In the genomic region with DNA sequence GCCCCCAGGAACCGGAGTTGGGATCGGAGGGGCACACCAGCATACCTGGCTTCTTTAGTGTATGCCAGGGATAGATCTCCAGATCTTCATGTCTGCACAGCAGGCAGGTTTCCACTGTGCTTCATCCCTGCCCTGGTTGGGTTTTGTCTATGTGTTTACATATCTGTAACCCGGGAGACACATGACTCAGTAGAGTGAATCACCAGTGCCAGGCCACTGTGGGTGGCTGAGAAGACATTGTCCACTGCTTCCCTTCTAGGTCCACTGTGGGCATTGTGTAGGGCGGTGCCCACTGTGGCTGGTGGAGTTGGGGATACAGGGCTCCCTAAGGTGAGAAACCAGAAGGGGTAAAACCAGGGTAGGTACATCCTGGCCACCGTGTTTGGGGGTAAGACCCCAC, we compare ENCODE assay signal across 20 mouse cellular contexts.
A peak's percentile ranks its signal among the peaks of the same experiment; 100 is the strongest.
DNase-seq lines count a peak whose midpoint lies in the region; ATAC-seq and TF ChIP-seq lines count a peak whose summit lies in the region.
"Had no signal": no experiment of that assay in that cellular context is flagged by ENCODE, and none has a peak within 500 bp of the region (broad histone marks: within the 10 kb centered on the region; RNA-seq: fewer than 3 reads in every experiment).

No protein-coding gene starts in this region.

- TF ChIP-seq CTCF in Patski (IDR thresholded peaks at IDR 0.05): no peak
- TF ChIP-seq CTCF in stomach, postnatal 0 days (IDR thresholded peaks at IDR 0.05; ENCODE audit: low read depth): no peak

- H3K9ac ChIP-seq in forebrain, embryonic 13.5 days: no peak overlapping the region
- H3K9ac ChIP-seq in forebrain, embryonic 16.5 days (replicated peaks; ENCODE audit: low read depth, low read length): no peak overlapping the region
- H3K9ac ChIP-seq in stomach, postnatal 0 days (ENCODE audit: low read length): no peak overlapping the region
- no peak overlapping the region for H3K9ac ChIP-seq in kidney, embryonic 15.5 days
- H3K9ac ChIP-seq: embryonic facial prominence, embryonic 12.5 days; hindbrain, embryonic 12.5 days; liver, embryonic 13.5 days had no signal

- peaks cover 45% of the 10 kb centered on the region for H3K4me1 ChIP-seq in forebrain, embryonic 13.5 days
- peaks cover 40% of the 10 kb centered on the region for H3K4me1 ChIP-seq in forebrain, embryonic 16.5 days (replicated peaks; ENCODE audit: control insufficient read depth, insufficient read depth, low read length)
- H3K4me1 ChIP-seq in stomach, postnatal 0 days (replicated peaks; ENCODE audit: control insufficient read depth, insufficient read depth): peaks cover 5% of the 10 kb centered on the region; the same call in 1 of the 2 replicates
- H3K4me1 ChIP-seq in kidney, embryonic 15.5 days: peaks cover 16% of the 10 kb centered on the region

- POLR2A ChIA-PET in Patski (lab: Charles Lee): no interaction called here

- in situ Hi-C loops in Patski (cut with MboI; ENCODE audit: low pct_unique_long_range_greater_than_20kb): loop anchor here (5.0 kb wide), 1 partner anchor 201 kb away; no protein-coding TSS in a partner anchor

- no peak overlapping the region for H3K4me2 ChIP-seq in forebrain, embryonic 13.5 days
- no peak overlapping the region for H3K4me2 ChIP-seq in forebrain, embryonic 16.5 days (ENCODE audit: low read length)
- no peak overlapping the region for H3K4me2 ChIP-seq in stomach, postnatal 0 days (replicated peaks; ENCODE audit: low read depth)
- no peak overlapping the region for H3K4me2 ChIP-seq in kidney, embryonic 15.5 days
- H3K4me2 ChIP-seq: embryonic facial prominence, embryonic 12.5 days; hindbrain, embryonic 12.5 days; liver, embryonic 13.5 days had no signal

- no peaks in the 10 kb centered on the region for H3K27me3 ChIP-seq in forebrain, embryonic 13.5 days
- no peaks in the 10 kb centered on the region for H3K27me3 ChIP-seq in forebrain, embryonic 16.5 days (replicated peaks; ENCODE audit: control insufficient read depth, insufficient read depth, low read length)
- no peaks in the 10 kb centered on the region for H3K27me3 ChIP-seq in Patski
- H3K27me3 ChIP-seq in stomach, postnatal 0 days (ENCODE audit: control insufficient read depth, insufficient read depth, low read length): no peaks in the 10 kb centered on the region
- H3K27me3 ChIP-seq in kidney, embryonic 15.5 days: no peaks in the 10 kb centered on the region
- H3K27me3 ChIP-seq: embryonic facial prominence, embryonic 12.5 days; hindbrain, embryonic 12.5 days; liver, embryonic 13.5 days had no signal

- whole genome bisulfite sequencing in forebrain, embryonic 13.5 days: 97% methylated on average over 5 of the region's 5 CpGs
- 93% methylated on average over 5 of the region's 5 CpGs for WGBS in forebrain, embryonic 16.5 days
- WGBS in stomach, postnatal 0 days: 70% methylated on average over 5 of the region's 5 CpGs
- WGBS in kidney, embryonic 15.5 days: 90% methylated on average over 5 of the region's 5 CpGs

- no peak for ATAC-seq in forebrain, embryonic 13.5 days
- no peak for ATAC-seq in forebrain, embryonic 16.5 days
- ATAC-seq in Patski: peak; percentile 87
- peak; percentile 86 for ATAC-seq in stomach, postnatal 0 days (ENCODE audit: low FRiP score, low TSS enrichment)
- no peak for ATAC-seq in kidney, embryonic 15.5 days (replicated peaks; ENCODE audit: low FRiP score)

- TF ChIP-seq EP300 in stomach, postnatal 0 days (optimal IDR thresholded peaks at IDR 0.05): no peak

- H3K27ac ChIP-seq in forebrain, embryonic 13.5 days: 0 out of 2 replicates have a peak overlapping the region, but pooled peaks have one; percentile 5
- no peak overlapping the region for H3K27ac ChIP-seq in forebrain, embryonic 16.5 days (ENCODE audit: low read length)
- peak overlapping the region; percentile 56 for H3K27ac ChIP-seq in stomach, postnatal 0 days (replicated peaks)
- no peak overlapping the region for H3K27ac ChIP-seq in kidney, embryonic 15.5 days
- H3K27ac ChIP-seq: embryonic facial prominence, embryonic 12.5 days; heart, embryonic 10.5 days; hindbrain, embryonic 12.5 days; kidney, postnatal 0 days; left cerebral cortex, adult 2 months; liver, embryonic 13.5 days had no signal

- peak; percentile 71 for DNase-seq in lung, postnatal 36 days
- DNase-seq in lung, postnatal 25 days (ENCODE audit: low spot score): no peak
- DNase-seq in Patski (ENCODE audit: low read depth, low spot score): no peak
- peak; percentile 57 for DNase-seq in stomach, postnatal 0 days (ENCODE audit: low spot score)
- DNase-seq in kidney, adult 11 months: no peak
- DNase-seq: cerebellum, adult 11-12 months; gastrocnemius, postnatal 25 days; heart, postnatal 10 days; liver, embryonic 13.5 days; lung, postnatal 10 days; thymus, postnatal 14 days had no signal

- no peak overlapping the region for H3K4me3 ChIP-seq in forebrain, embryonic 13.5 days
- H3K4me3 ChIP-seq in forebrain, embryonic 16.5 days (replicated peaks; ENCODE audit: low read length): no peak overlapping the region
- H3K4me3 ChIP-seq in stomach, postnatal 0 days (ENCODE audit: low read depth, low read length): no peak overlapping the region
- no peak overlapping the region for H3K4me3 ChIP-seq in kidney, embryonic 15.5 days (replicated peaks)
- H3K4me3 ChIP-seq: embryonic facial prominence, embryonic 12.5 days; heart, embryonic 10.5 days; hindbrain, embryonic 12.5 days; left cerebral cortex, adult 2 months; liver, embryonic 13.5 days had no signal

- no peaks in the 10 kb centered on the region for H3K9me3 ChIP-seq in forebrain, embryonic 13.5 days (replicated peaks)
- H3K9me3 ChIP-seq in forebrain, embryonic 16.5 days (ENCODE audit: control insufficient read depth, low read length): no peaks in the 10 kb centered on the region
- no peaks in the 10 kb centered on the region for H3K9me3 ChIP-seq in stomach, postnatal 0 days (ENCODE audit: control insufficient read depth, low read length)
- H3K9me3 ChIP-seq in kidney, embryonic 15.5 days (replicated peaks): no peaks in the 10 kb centered on the region
- H3K9me3 ChIP-seq: embryonic facial prominence, embryonic 12.5 days; G1E; heart, embryonic 10.5 days; hindbrain, embryonic 12.5 days; liver, embryonic 13.5 days had no signal

- CTCF ChIA-PET in Patski (lab: Charles Lee): no interaction called here

- H3K36me3 ChIP-seq in forebrain, embryonic 13.5 days (ENCODE audit: poor library complexity, severe bottlenecking): peaks cover 18% of the 10 kb centered on the region
- no peaks in the 10 kb centered on the region for H3K36me3 ChIP-seq in forebrain, embryonic 16.5 days (ENCODE audit: control insufficient read depth, insufficient read depth)
- no peaks in the 10 kb centered on the region for H3K36me3 ChIP-seq in stomach, postnatal 0 days (ENCODE audit: control insufficient read depth, insufficient read depth, low read length)
- peaks cover 14% of the 10 kb centered on the region; the same call in 1 of the 2 replicates for H3K36me3 ChIP-seq in kidney, embryonic 15.5 days
- H3K36me3 ChIP-seq: embryonic facial prominence, embryonic 12.5 days; liver, embryonic 13.5 days had no signal

Comparison
In these comparisons a context has a peak if more than half of its experiments do, and no peak if none do; other contexts are left out.
1. H3K27ac ChIP-seq: peak in forebrain, embryonic 13.5 days (single experiment) and stomach, postnatal 0 days (single experiment); none in forebrain, embryonic 16.5 days (single experiment) and kidney, embryonic 15.5 days (single experiment).
2. DNase-seq: peak in lung, postnatal 36 days (single experiment) and stomach, postnatal 0 days (single experiment); none in lung, postnatal 25 days (single experiment), Patski (single experiment) and kidney, adult 11 months (single experiment).
3. ATAC-seq: peak in Patski (single experiment) and stomach, postnatal 0 days (single experiment); none in forebrain, embryonic 13.5 days (single experiment), forebrain, embryonic 16.5 days (single experiment) and kidney, embryonic 15.5 days (single experiment).